Mouse (Mus musculus): Measurements from ENCODE around the gene Gabra1. TPM values are rescaled to one million over a fixed set of nuclear protein-coding genes. Genes with fewer than 3 reads are reported as not detected.

The Gabra1 gene
- not detected in 2 replicates for total RNA-seq (2017)

DNA sequence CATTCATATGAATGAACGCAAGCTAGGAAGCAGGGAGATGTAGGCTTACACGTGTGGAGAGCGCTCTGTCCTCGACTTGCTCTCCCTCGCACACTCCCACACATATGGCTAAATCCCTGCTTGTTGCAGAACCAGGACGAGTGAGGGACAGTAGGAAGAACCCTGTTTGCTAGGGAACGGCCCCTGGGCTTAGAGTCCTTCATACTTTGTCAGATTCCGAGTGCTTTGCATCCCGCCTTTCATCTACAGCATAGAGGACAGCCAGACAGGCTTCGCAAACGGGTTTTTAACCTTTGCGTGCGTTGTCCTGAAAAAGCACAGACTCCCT lies at the start of gene Gabra1:
Gene Gabra1, minus strand, starts transcription at position 106 of the 328 bp plus-strand sequence.
- no peak for ATAC-seq (replicated peaks in 1 of 2; ENCODE audit: insufficient read depth in 1 of 2, low FRiP score in 2 of 2, low TSS enrichment in 1 of 2, low read depth in 1 of 2, poor library complexity in 2 of 2, severe bottlenecking in 2 of 2)

DNA sequence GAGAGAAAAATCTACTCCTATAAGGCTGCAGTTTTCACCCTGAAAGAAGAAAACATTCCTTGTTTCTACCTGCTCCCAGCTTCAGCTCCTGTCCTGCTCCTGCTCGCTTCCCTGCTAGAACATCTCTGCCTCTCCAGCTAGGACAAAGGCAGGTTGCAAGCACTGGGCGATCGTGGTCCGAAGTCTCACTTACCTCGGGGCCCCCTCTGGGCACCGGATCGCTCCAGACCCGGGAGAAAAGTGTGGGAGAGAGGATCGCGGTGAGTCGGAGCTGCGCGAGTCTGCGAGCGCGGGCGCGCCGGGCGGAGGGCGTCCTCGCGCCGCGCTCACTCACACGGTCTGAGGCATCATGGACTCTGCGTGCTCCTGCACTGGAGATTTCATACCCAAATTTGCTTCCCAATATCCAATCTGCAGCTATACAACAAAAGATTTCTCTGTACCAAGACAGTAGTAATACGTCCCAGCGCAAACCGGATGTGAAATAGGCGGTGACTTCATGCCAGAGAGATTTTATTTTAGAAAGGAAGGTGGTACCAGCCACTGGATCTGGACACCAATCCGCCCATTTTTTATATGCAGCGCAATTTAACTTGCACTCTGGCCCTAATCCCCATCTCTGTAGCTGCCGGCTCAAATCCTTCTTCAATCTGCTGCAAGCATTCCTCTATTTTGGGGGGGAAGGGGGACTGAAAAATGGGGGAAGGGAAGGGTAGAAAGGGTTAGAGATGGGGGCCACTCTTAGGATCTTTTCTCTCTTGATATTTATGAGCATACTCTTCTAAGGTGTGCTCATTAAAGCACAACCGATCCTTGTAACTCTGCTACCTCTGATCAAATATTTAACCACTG lies 531 bp downstream of the Gabra1 start:
- ATAC-seq (replicated peaks in 1 of 2; ENCODE audit: insufficient read depth in 1 of 2, low FRiP score in 2 of 2, low TSS enrichment in 1 of 2, low read depth in 1 of 2, poor library complexity in 2 of 2, severe bottlenecking in 2 of 2) = no peak

DNA sequence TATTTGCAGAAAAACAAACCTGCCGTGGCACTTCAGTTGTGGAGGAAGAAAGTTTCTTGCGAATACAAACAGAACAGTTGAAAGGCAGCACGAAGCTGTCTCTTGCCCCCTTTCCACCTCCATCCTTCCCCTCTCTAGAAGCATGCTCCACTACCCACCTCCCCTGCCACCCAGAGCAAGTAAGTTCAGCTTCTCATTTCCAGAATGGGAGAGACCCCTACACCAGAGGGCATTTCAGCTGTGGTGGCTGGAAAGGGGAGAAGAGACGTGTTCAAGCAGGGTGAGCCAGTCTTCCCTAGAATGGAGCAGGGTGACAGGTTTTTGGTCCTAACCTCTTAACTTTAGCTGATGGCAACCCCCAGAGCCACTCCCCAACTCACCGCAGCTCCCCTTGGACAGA lies 1.3 kb downstream of the Gabra1 start:
- no peak for ATAC-seq (replicated peaks in 1 of 2; ENCODE audit: insufficient read depth in 1 of 2, low FRiP score in 2 of 2, low TSS enrichment in 1 of 2, low read depth in 1 of 2, poor library complexity in 2 of 2, severe bottlenecking in 2 of 2)

DNA sequence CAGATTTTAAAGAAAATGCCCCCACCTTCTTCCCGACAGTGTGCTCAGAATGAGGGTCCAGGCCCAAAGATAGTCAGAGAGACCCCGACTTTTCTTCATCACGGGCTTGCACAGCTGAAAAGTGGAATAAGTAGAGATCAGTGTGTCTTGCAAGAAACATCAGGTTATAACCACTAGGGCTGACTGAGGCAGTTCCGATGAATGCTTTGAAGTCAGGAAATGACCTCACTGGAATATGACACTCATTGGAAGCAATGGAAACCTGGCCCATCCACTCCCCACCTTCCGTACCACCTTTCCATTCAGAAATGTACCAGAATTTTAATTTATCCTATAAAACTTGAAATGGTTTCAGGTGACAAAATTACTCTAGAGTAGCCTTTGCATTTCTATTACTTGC lies 3.2 kb downstream of the Gabra1 start:
- no peak for ATAC-seq (replicated peaks in 1 of 2; ENCODE audit: insufficient read depth in 1 of 2, low FRiP score in 2 of 2, low TSS enrichment in 1 of 2, low read depth in 1 of 2, poor library complexity in 2 of 2, severe bottlenecking in 2 of 2)

DNA sequence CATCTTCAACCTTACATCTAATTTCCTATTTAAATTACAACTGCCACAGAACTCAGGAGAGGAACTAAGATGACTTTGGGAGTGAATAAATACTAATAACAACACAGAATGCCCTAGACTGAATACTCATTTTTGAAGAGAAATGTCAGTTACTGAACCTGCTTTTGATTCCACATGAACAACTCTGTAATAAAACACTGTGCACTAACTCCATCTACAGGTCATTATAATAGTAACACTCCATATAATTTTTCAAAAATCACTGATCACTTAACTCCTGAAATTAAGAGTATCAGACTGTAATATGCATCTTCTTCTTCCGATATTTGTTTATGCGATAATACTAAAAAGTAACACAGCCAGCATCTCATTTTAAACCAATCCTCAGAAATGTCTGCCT lies 4.4 kb downstream of the Gabra1 start:
- no peak for ATAC-seq (replicated peaks in 1 of 2; ENCODE audit: insufficient read depth in 1 of 2, low FRiP score in 2 of 2, low TSS enrichment in 1 of 2, low read depth in 1 of 2, poor library complexity in 2 of 2, severe bottlenecking in 2 of 2)

DNA sequence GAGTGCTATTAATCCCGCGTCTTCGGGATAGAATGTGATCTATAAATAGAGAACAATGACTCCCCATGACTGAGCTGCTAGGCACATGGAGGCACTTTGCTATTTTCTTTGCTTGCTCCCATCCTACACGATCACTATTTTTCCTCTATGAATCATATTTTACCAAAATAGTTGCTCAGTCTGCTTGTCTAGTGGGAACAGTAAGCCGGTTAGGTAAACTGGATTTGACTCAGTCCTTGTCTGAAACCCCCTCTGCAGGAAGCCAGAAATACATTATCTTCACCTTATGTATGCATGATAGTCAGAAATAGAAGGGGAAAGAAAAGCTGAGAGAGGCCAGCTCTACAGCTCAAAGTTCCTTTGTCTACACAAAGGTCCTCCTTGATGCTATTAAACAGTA lies 31.3 kb downstream of the Gabra1 start:
- ATAC-seq (replicated peaks in 1 of 2; ENCODE audit: insufficient read depth in 1 of 2, low FRiP score in 2 of 2, low TSS enrichment in 1 of 2, low read depth in 1 of 2, poor library complexity in 2 of 2, severe bottlenecking in 2 of 2) = no peak

DNA sequence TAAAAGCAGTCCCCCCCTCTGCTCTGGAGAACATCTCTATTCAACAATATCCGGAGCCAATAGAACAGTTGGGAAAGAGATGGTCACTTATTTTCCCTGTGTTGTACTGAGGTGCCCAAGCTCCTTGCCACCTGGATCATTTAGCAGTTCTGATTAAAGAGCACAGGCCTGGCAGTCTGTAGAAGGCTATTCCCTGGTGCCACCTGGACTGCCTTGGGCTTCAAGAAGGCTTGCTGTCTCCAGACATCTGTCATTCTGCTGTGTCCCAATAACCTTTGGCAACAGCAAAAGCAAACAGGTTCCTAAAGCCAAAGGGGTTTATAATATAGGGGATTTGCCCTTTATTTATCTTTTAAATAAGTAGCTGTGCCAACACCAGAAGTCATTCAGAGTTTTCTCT lies 65.8 kb downstream of the Gabra1 start:
- ATAC-seq (replicated peaks in 1 of 2; ENCODE audit: insufficient read depth in 1 of 2, low FRiP score in 2 of 2, low TSS enrichment in 1 of 2, low read depth in 1 of 2, poor library complexity in 2 of 2, severe bottlenecking in 2 of 2) = no peak

DNA sequence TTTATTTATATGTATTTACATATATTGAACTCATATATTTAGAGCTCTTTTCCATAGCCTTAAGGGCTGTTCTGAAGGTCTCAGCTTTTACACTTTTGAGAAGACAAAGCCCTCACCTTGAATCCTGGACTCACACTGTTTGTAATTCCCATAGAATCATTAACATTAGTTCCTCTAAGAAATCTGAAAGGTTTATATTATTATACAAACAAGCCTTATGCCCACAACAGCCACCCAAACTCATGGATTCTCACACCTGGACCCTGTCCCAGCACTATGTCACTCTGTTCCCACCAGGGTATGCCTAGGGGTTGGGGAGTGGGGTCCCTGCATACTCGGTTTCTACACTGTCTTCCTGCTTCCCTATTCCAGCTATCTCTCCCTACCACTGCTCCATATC lies 72.7 kb downstream of the Gabra1 start:
- ATAC-seq (replicated peaks in 1 of 2; ENCODE audit: insufficient read depth in 1 of 2, low FRiP score in 2 of 2, low TSS enrichment in 1 of 2, low read depth in 1 of 2, poor library complexity in 2 of 2, severe bottlenecking in 2 of 2) = no peak

DNA sequence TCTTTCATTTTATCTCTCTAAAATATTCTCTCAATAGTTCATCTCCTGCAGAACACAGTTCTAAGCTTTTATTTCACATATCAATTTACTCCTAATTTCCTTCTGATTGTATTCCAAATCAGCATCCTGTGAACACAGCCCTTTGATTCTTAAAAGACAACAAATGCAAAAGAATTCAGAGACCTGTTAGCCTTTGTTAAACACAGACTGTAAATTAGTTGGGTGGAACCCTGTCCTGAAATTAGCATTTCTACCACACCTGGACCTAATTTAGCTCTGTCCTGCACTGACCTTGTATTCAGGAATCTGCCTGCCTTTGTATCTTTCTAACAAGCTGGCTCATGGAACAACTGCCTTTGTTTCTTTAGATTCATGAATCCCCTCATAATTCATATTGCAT lies 73.1 kb downstream of the Gabra1 start:
- no peak for ATAC-seq (replicated peaks in 1 of 2; ENCODE audit: insufficient read depth in 1 of 2, low FRiP score in 2 of 2, low TSS enrichment in 1 of 2, low read depth in 1 of 2, poor library complexity in 2 of 2, severe bottlenecking in 2 of 2)

DNA sequence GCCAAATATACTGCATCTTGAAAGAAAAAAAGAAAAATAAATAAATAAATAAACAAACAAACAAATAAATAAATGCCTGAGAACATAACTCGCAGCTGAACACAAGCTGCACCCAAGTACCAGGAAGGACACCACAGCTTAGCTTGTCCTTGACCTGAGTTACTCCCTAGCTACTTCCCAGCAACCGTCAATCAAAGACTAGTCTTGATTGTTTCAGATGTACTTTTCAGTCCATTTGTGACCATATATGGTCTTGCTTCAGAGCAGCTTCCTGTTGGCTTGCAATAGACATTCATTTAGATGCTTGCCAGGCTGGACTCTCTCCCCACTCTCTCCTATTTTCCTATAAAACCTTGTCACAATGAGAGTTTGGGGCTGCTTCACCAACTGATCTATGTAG lies 87.2 kb downstream of the Gabra1 start:
- ATAC-seq (replicated peaks in 1 of 2; ENCODE audit: insufficient read depth in 1 of 2, low FRiP score in 2 of 2, low TSS enrichment in 1 of 2, low read depth in 1 of 2, poor library complexity in 2 of 2, severe bottlenecking in 2 of 2) = no peak

Other genes with a start within 250 kb of the Gabra1 start
- gene Gabrg2, start 182.1 kb downstream of the Gabra1 start, total RNA-seq (2017) = not detected in 2 replicates
- gene Gabra6, start 138.1 kb upstream of the Gabra1 start, total RNA-seq (2017) = not detected in 2 replicates
- gene Gabrb2, start 236.8 kb upstream of the Gabra1 start, total RNA-seq (2017) = not detected in 2 replicates

All from hematopoietic stem cell, adult 5-6 weeks (primary cell).